Mouse (Mus musculus) thymus, adult 18-20 months (tissue): ENCODE measurements around the gene Gm9857.
A peak's percentile ranks its signal among the peaks of the same experiment; 100 is the strongest.

ENCODE experiments used
- DNase-seq, 2 experiments: peaks; one replicate each; pipeline ENCODE4 v3.0.0; 2022; ENCODE audit warnings: mixed read lengths in 2 of 2

Gm9857 gene

GRCm38 (mm10) chr3:108921822-108922221 is 18.4 kb downstream of the Gm9857 start:
- no peak for DNase-seq

- DNase-seq: no peak
These were observed 19.7 kb downstream of the Gm9857 start for GRCm38 (mm10) chr3:108920442-108921070.

GRCm38 (mm10) chr3:108918852-108919251 is 21.4 kb downstream of the Gm9857 start:
- no peak for DNase-seq

GRCm38 (mm10) chr3:108917986-108918385 is 22.3 kb downstream of the Gm9857 start:
- no peak for DNase-seq

GRCm38 (mm10) chr3:108916857-108917256 is 23.4 kb downstream of the Gm9857 start:
- DNase-seq: no peak

GRCm38 (mm10) chr3:108915999-108916398 is 24.2 kb downstream of the Gm9857 start:
- DNase-seq: no peak

GRCm38 (mm10) chr3:108911548-108912413 is 28.5 kb downstream of the Gm9857 start, which contains the start of gene Prpf38b:
Prpf38b (minus strand) TSS chr3:108911727.
- peak; percentile 91 to 94 for DNase-seq

- peak; percentile 76 to 88 for DNase-seq
These were observed 29.1 kb downstream of the Gm9857 start for GRCm38 (mm10) chr3:108911081-108911547.

- DNase-seq: peak; percentile 13 to 18
These were observed 29.8 kb downstream of the Gm9857 start for GRCm38 (mm10) chr3:108910303-108911080.

- DNase-seq: no peak
These were observed 37.3 kb downstream of the Gm9857 start for GRCm38 (mm10) chr3:108902934-108903333.

- DNase-seq: no peak
These were observed 38.2 kb downstream of the Gm9857 start for GRCm38 (mm10) chr3:108902038-108902437.

GRCm38 (mm10) chr3:108900681-108901080 is 39.6 kb downstream of the Gm9857 start:
- DNase-seq: no peak

- no peak for DNase-seq
These were observed 40.1 kb downstream of the Gm9857 start for GRCm38 (mm10) chr3:108900147-108900546.

- no peak for DNase-seq
These were observed 41.6 kb downstream of the Gm9857 start for GRCm38 (mm10) chr3:108898640-108899039.

GRCm38 (mm10) chr3:108892914-108893313 is 47.3 kb downstream of the Gm9857 start:
- DNase-seq: no peak

GRCm38 (mm10) chr3:108892080-108892479 is 48.2 kb downstream of the Gm9857 start:
- DNase-seq: no peak
